Mouse (Mus musculus) R1 (cell line): ENCODE results near the gene Trpv5.

ENCODE experiments used
- DNase-seq: peaks from one replicate; pipeline ENCODE4 v3.0.0-alpha.2; 2018; ENCODE audit warnings: low read depth, low spot score

The Trpv5 gene

GRCm38 (mm10) chr6:41640449-41640848, 40.1 kb downstream of the Trpv5 start:
- DNase-seq = no peak

- no peak for DNase-seq
Measured at GRCm38 (mm10) chr6:41637927-41638506, 42.6 kb downstream of the Trpv5 start.

- DNase-seq = no peak
Measured at GRCm38 (mm10) chr6:41637393-41637792, 43.2 kb downstream of the Trpv5 start.

GRCm38 (mm10) chr6:41636178-41636577, 44.4 kb downstream of the Trpv5 start, which contains the start of gene Trpv6:
TSS of gene Trpv6 (minus strand) at chr6:41636405.
- DNase-seq = no peak

- DNase-seq = no peak
Measured at GRCm38 (mm10) chr6:41635211-41635610, 45.4 kb downstream of the Trpv5 start.

GRCm38 (mm10) chr6:41631549-41631948, 49.0 kb downstream of the Trpv5 start:
- no peak for DNase-seq

GRCm38 (mm10) chr6:41630791-41631190, 49.8 kb downstream of the Trpv5 start:
- DNase-seq = no peak

- DNase-seq = no peak
Measured at GRCm38 (mm10) chr6:41628180-41628579, 52.4 kb downstream of the Trpv5 start.

- peak; percentile 62 for DNase-seq
Measured at GRCm38 (mm10) chr6:41622661-41623060, 57.9 kb downstream of the Trpv5 start.

GRCm38 (mm10) chr6:41621241-41621990, 59.2 kb downstream of the Trpv5 start:
- no peak for DNase-seq

- DNase-seq = no peak
Measured at GRCm38 (mm10) chr6:41620173-41620798, 60.3 kb downstream of the Trpv5 start.

- no peak for DNase-seq
Measured at GRCm38 (mm10) chr6:41607637-41608036, 72.9 kb downstream of the Trpv5 start.

- no peak for DNase-seq
Measured at GRCm38 (mm10) chr6:41606214-41606613, 74.4 kb downstream of the Trpv5 start.

- DNase-seq = no peak
Measured at GRCm38 (mm10) chr6:41605794-41606104, 74.8 kb downstream of the Trpv5 start.

GRCm38 (mm10) chr6:41605061-41605793, 75.3 kb downstream of the Trpv5 start, which contains the start of gene Ephb6:
TSS of gene Ephb6 (plus strand) at chr6:41605482.
- DNase-seq = peak; percentile 88

- DNase-seq = peak; percentile 81
Measured at GRCm38 (mm10) chr6:41604401-41605050, 76.0 kb downstream of the Trpv5 start.
